Mouse (Mus musculus) urinary bladder, postnatal 10 days (tissue): ENCODE measurements around the gene Utp4.
"Not testable (repeated sequence)": the region's sequence is repeated elsewhere in the genome, so short reads cannot be mapped to it uniquely, and the experiment has no call there.

ENCODE experiments used
- DNase-seq: peaks from one replicate; pipeline ENCODE4 v3.0.0; 2022; ENCODE audit warnings: low spot score

Utp4 gene

GRCm38 (mm10) chr8:106905727-106906480, 12.5 kb downstream of the Utp4 start:
- no peak for DNase-seq

- no peak for DNase-seq
Measured at GRCm38 (mm10) chr8:106906635-106907034, 13.2 kb downstream of the Utp4 start.

DNA sequence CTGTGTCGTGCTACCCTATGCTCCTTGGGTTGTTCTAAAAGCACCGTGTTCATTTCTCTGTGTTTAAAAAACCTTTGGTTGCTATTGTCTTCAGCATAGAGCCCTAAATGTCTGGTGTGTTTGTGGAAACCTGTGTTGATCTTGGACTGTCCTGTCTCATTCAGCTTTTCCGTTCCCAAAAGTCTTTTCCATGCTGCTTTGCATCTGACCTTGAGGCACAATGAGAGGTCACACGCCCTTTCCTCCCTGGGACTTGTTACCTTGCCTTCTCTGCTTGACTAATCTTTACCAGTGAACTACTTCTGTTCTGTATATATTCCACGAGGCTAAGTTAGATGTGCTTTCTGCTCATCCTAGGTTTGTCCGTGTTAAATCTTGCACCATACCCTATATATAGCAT, 14.0 kb downstream of the Utp4 start:
- no peak for DNase-seq

DNA sequence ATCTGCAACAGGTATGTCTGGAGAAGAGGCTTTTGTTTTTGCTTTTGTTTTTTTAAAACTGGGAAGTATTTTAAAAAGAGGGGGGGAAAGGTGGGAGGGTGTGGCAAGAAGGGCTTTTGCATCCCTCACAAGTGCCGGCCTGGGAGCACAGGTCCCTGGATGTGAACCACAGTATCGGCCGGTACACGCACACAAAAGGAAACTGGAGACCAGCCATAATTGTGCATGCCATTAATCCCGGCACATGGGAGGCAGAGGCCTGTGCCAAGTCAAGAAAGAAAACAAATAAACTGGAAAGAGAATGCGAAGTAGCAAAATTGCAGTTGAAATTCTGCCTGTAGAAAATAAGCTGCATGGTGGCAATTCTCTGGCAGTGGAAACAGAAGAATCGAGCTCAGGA, 14.9 kb downstream of the Utp4 start:
- DNase-seq: no peak

GRCm38 (mm10) chr8:106913631-106914030, 20.2 kb downstream of the Utp4 start:
- DNase-seq: no peak

DNA sequence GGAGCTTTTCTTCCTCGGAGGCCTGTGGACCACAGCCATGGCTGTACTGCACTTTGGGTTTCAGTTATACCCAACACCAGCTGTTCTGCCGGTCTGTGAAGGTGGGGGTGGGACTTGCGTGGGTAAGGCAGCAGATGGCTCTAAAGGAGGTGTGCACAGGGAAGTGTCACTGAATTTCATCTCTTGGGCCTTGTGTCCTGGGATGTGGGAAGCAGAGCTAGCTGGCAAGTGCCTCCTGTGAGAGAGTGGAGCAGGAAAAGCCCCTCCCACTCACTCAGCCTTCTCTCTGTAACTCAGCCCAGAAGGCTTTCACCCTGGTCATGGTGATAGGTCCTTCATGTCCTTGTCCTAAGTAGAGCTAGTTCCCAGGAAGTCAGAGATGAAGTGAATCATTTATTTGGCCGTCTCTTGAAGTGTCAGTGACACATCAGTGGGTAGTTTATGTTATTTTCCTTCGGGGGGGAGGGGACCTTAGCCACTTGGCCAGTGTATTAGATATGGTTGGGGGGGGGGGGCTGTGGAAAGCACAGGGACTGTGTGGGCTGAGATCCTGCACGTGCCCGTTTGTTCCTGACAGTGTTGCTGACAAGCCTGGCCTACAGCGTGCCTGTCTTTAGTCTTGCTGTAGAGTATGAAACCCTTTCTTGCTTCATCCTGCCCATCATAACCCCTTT, 26.4 kb downstream of the Utp4 start:
- DNase-seq: no peak

DNA sequence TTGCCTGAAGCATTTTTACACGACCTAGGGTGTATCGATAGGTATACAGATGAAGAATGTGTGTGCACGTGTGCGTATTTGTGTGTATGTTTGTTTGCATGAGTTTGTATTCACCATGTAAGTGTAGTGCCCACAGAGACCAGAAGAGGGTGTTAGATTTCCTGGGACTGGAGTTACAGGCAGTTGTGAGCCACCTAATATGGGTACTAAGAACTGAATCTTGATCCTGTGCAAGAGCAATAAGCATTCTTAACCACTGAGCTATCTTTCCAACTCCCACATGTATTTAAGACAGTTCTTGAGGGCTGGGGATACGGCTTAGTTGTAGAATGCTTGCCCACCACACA, 26.9 kb downstream of the Utp4 start:
- DNase-seq: no peak

DNA sequence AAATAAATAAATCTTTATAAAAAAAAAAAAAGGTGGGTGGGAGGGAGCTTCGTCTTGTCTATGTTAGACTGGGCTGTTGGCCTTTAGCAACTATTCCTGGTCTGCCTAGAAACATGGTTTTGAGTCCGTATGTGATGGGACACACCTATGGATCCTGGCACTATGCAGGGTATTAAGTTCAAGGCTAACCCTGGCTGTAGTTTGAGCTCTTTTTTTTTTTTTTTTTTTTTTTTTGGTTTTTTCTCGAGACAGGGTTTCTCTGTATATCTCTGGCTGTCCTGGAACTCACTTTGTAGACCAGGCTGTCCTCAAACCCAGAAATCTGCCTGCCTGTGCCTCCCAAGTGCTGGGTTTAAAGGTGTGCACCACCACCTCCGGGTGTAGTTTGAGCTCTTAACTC, 30.6 kb downstream of the Utp4 start:
- no peak for DNase-seq

DNA sequence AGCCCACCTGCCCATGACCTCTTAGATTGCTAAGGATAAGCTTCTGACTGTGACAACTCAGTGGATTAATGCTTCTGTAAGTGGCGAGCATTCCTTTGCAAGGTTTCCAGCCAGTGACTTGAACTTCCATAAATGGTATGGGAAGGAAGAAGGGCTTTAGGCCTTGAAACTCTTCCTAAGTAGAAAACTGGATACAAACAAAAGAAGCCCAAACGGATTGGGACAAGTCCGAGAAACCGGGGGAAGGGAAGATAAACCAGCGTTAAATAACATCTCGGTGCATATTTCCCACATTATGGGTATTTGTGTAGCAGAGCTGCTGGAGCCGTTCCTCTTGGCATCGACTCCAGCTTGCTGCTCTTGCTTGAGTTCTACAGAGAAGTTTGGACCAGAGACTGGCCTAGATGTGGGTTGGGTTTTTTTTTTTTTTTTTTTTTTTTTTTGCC, 31.5 kb downstream of the Utp4 start:
- DNase-seq: no peak

DNA sequence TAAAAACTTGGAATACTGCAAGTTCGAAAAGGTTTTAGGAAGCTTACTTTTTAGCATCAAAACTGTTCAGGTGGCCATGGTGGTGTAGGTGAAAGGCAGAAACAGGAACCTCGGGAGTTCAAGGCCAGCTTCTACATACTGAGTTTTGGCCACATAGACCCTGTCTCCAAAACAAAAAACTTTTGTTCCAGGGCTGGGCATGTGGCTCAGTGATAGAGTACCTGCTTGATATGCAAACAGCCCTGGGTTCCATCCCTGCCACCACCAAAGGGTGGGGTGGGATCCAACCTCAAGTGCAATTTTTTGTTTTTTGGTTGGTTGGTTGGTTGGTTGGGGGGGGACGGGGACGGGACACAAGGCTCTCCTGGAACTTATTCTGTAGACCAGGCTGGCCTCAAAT, 32.0 kb downstream of the Utp4 start:
- DNase-seq: no peak

DNA sequence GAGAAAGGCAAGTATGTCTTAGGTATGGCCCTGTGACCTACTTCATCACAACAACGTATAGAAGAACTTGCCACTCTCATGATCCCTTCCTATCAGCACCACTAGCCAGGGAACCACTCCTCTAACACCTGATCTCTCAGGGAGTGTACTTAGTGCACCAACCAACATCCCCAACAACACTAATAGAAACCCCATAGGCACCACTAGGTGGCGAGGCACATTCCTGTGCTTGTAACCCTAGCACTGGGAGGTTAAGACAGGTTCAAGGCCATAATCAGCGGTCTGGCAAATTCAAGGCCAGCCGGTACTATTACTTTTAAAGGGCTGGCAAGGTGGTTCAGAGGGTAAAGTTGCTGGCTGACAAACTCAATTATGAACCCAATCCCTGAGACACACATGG, 33.8 kb downstream of the Utp4 start:
- DNase-seq: no peak

DNA sequence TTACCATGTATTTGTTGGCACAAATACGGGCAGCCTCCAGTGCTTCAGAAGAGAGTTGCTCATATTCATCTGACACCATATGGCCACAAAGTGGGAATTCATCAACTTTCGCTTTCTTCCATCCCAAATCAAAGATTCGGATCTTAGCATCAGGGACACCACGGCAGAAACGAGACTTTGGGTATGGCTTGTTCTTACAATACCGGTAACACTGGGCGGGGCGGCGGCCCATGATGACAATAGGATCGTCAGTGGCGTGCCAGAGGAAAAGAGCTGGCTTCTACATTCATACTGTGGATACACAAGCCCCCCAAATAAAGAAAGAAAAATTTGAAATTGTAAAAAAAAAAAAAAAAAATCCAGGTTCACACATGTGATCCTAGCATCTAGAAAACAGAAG, 34.7 kb downstream of the Utp4 start:
- not testable (repeated sequence) for DNase-seq

DNA sequence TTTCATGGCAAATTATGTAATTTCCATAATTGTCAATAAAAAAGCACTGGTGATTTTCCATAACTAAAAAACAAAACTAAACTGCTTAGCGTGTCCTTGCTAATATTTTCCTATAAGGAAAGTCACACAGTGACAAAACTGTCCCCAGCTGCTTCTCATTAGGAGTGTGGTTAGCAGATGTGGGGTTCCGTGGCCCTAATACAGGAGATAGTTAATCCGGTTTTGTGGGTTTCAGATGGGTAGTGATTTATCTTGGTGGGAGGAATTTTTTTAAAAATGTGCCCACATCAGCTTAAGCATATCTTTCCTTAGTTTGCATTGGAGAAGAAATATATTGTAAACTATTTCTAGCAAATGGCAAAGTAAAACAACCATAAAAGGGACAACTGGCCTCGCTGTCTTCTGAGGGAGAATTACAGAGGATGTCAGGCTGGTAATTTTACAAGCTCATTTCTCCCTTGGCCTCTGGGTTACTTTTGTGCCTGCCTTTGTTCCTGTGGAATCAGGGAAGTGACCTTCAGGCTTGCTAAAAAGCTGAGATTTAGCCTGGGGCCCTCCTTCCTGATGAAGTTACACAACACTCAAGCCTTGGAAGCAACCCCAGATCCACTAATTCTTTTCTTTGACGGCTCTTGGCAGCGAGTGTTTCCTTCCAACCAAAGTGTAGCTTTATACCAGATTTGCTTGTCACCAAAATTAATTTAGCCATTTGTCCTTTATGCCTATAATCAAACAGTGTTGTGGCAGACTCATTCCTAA, 35.9 kb downstream of the Utp4 start:
- DNase-seq: no peak

DNA sequence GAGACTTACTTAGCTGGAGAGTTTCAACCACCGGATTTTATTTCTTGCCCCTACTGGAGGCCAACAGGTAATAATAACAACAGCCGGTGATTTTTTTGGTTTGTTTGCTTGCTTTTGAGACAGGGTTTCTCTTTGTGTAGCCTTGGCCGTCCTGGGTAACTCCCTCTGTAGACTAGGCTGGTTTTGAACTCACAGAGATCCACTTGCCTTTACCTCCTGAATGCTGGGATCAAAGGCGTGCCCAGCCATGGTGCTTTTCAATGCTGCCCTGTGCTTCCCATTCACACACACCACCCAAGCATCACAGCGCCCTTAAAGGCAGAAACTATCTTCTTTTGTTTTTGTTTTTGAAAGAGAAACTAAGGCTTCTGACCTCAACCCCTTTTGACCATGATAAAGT, 36.5 kb downstream of the Utp4 start:
- DNase-seq: no peak

- DNase-seq: no peak
Measured at GRCm38 (mm10) chr8:106932376-106933065, 39.1 kb downstream of the Utp4 start.

- no peak for DNase-seq
Measured at GRCm38 (mm10) chr8:106933506-106934143, 40.2 kb downstream of the Utp4 start.

DNA sequence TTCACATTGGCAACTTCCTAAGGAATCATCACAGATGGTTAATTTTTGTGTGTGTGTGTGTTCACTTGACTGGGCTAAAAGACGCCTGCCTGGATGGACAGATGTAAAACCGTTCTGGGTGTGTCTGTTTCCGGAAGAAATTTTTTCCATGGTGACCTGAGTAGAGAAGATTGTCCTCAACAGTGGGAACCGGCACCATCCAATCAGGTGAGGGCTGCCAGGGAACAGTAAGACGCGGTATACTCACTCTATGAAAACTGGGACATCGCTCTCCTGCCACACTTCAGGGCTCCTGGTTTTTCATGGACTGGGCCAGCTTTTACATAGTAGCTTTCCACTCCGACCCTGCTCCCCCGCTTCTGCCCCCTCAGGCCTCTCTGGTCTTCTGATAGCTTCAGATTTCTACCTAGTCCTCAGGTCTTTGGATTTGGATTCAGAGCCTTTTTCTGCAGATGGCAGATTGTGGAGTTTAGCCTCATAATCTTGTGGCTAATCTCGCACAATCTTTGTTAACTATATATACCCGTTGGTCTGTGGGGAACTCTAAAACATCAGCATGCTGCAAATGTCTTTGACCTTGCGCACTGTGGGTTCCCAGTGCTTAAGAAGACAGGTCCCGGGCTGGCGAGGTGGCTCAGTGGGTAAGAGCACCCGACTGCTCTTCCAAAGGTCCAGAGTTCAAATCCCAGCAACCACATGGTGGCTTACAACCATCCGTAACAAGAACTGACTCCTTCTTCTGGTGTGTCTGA, 41.0 kb downstream of the Utp4 start:
- DNase-seq: no peak

DNA sequence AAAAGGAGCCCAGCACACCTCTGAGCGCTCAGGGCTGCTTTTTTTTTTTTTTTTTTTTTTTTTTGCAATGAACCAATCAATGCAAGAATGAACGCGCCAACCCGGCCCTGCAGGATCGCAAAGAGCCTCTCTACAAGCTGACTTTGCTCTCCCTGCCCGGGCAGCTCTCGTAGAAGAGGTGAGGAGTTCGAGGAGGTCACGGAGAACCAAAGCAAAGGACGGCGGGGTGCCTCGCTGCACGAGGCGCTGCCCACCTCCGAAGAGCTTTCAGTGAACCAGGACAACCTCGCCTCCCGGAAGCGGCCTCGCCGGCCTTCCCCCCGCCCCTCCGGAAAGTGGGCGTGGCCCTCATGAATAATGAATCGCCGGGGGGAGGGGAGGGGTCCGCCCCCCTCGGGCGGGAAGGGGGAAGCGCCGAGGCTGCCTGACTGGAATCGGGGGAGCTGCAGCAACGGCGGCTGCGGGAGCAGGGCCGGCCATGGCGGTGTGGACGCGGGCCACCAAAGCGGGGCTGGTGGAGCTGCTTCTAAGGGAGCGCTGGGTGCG, 42.0 kb downstream of the Utp4 start, which contains the start of gene Sntb2:
Gene Sntb2 (plus strand): TSS at position 427 of the 546 bp plus-strand sequence.
- peak; percentile 78 for DNase-seq

DNA sequence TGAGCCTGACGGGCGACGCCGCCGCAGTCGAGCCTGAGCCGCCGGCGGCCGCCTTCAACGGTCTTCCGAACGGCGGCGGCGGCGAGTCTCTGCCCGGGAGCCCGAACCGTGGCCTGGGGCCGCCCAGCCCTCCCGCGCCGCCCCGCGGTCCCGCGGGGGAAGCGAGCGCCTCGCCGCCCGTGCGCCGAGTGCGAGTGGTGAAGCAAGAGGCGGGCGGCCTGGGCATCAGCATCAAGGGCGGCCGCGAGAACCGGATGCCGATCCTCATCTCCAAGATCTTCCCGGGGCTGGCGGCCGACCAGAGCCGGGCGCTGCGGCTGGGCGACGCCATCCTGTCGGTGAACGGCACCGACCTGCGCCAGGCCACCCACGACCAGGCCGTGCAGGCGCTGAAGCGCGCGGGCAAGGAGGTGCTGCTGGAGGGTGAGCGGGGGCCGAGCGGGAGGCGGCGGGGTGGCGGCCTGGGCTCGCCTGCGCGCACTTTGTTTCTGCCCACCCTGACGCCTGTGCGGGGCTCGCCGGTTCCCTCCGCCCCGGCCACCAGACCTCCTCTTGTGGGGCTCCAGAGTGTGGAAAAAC, 42.6 kb downstream of the Utp4 start:
- DNase-seq: peak; percentile 13

GRCm38 (mm10) chr8:106936478-106937051, 43.1 kb downstream of the Utp4 start:
- DNase-seq: no peak
